Mouse (Mus musculus): Measurements from ENCODE around the gene Lcn12.

GRCm38 (mm10) chr2:25460551-25461309, 33.0 kb downstream of the Lcn12 start, which contains the start of gene Paxx:
- TF ChIP-seq CTCF (conservative IDR thresholded peaks at IDR 0.05; ENCODE audit: insufficient read depth, insufficient read length, low read depth, low read length): no peak
- TF ChIP-seq POLR2A (IDR thresholded peaks at IDR 0.05; ENCODE audit: low read depth, low read length): peak; percentile 59

Data from kidney, adult 2 months (tissue).